Mouse (Mus musculus) kidney, adult 9 months (tissue): ENCODE data around the gene Plcb1.

Experiments
- DNase-seq: peaks from one replicate; pipeline ENCODE4 v3.0.0; 2022

Plcb1 gene

GRCm38 (mm10) chr2:134838888-134839287, 53.0 kb downstream of the Plcb1 start:
- DNase-seq: no peak

- DNase-seq: no peak
Measured at GRCm38 (mm10) chr2:134842883-134843282, 57.0 kb downstream of the Plcb1 start.

- peak; percentile 73 for DNase-seq
Measured at GRCm38 (mm10) chr2:134844391-134845238, 58.7 kb downstream of the Plcb1 start.

- DNase-seq: peak; percentile 85
Measured at GRCm38 (mm10) chr2:134845239-134845738, 59.4 kb downstream of the Plcb1 start.

GRCm38 (mm10) chr2:134846555-134846954, 60.7 kb downstream of the Plcb1 start:
- DNase-seq: no peak

- DNase-seq: no peak
Measured at GRCm38 (mm10) chr2:134851189-134852171, 65.6 kb downstream of the Plcb1 start.

- no peak for DNase-seq
Measured at GRCm38 (mm10) chr2:134856239-134856638, 70.4 kb downstream of the Plcb1 start.

GRCm38 (mm10) chr2:134856691-134857090, 70.8 kb downstream of the Plcb1 start:
- DNase-seq: peak; percentile 49

GRCm38 (mm10) chr2:134864985-134865645, 79.2 kb downstream of the Plcb1 start:
- peak; percentile 95 for DNase-seq

GRCm38 (mm10) chr2:134867381-134867780, 81.5 kb downstream of the Plcb1 start:
- DNase-seq: no peak

- DNase-seq: no peak
Measured at GRCm38 (mm10) chr2:134871692-134872489, 86.0 kb downstream of the Plcb1 start.

- peak; percentile 17 for DNase-seq
Measured at GRCm38 (mm10) chr2:134872490-134872781, 86.6 kb downstream of the Plcb1 start.

GRCm38 (mm10) chr2:134877148-134877547, 91.3 kb downstream of the Plcb1 start:
- no peak for DNase-seq

- DNase-seq: no peak
Measured at GRCm38 (mm10) chr2:134891207-134891606, 105.3 kb downstream of the Plcb1 start.

- DNase-seq: no peak
Measured at GRCm38 (mm10) chr2:134894776-134895175, 108.9 kb downstream of the Plcb1 start.

GRCm38 (mm10) chr2:134896196-134896595, 110.3 kb downstream of the Plcb1 start:
- DNase-seq: no peak

GRCm38 (mm10) chr2:134897083-134897482, 111.2 kb downstream of the Plcb1 start:
- no peak for DNase-seq

- no peak for DNase-seq
Measured at GRCm38 (mm10) chr2:134901521-134901920, 115.7 kb downstream of the Plcb1 start.

- DNase-seq: no peak
Measured at GRCm38 (mm10) chr2:134910882-134911281, 125.0 kb downstream of the Plcb1 start.

GRCm38 (mm10) chr2:134911360-134911759, 125.5 kb downstream of the Plcb1 start:
- no peak for DNase-seq

- DNase-seq: no peak
Measured at GRCm38 (mm10) chr2:134912616-134913015, 126.7 kb downstream of the Plcb1 start.

GRCm38 (mm10) chr2:134913542-134913941, 127.7 kb downstream of the Plcb1 start:
- DNase-seq: peak; percentile 69
